13 mouse cellular contexts compared by ENCODE assay signal in the genomic region with DNA sequence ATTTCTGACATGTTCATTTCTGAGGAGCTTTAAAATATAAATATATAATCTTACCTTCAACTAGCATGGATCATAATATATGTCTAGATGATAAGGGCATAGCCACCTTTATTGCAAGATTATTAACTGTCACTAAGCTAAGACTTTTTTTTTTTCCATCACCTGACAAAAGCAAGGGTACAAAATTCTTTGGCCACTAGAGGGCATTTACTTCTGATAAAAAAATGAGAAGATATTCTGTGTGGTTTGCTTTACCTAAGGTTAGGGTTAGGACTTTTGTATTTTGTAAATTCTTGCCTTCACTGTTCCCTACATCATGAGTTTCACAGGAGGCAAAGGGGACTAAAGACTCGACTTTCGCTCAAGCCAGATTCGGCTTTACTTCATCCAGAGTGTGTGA.
DNase-seq lines count a peak whose midpoint lies in the region; ATAC-seq and TF ChIP-seq lines count a peak whose summit lies in the region.
"Had no signal": no experiment of that assay in that cellular context is flagged by ENCODE, and none has a peak within 500 bp of the region (broad histone marks: within the 10 kb centered on the region; RNA-seq: fewer than 3 reads in every experiment).

No protein-coding gene starts in this region.

- no peaks in the 10 kb centered on the region for H3K27me3 ChIP-seq in heart, postnatal 0 days (ENCODE audit: control insufficient read depth, insufficient read depth, low read length)
- H3K27me3 ChIP-seq in liver, adult 2 months (ENCODE audit: control insufficient read depth, insufficient read depth, low read length): no peaks in the 10 kb centered on the region; the same call in 1 of the 2 replicates
- H3K27me3 ChIP-seq in liver, embryonic 11.5 days (replicated peaks; ENCODE audit: control insufficient read depth, insufficient read depth, low read length): no peaks in the 10 kb centered on the region
- H3K27me3 ChIP-seq in E14TG2a.4 (ENCODE audit: insufficient read depth, low read length): no peaks in the 10 kb centered on the region
- H3K27me3 ChIP-seq: embryonic facial prominence, embryonic 15.5 days; hindbrain, embryonic 12.5 days had no signal

- no peaks in the 10 kb centered on the region for H3K4me1 ChIP-seq in heart, postnatal 0 days (ENCODE audit: control insufficient read depth, insufficient read depth)
- no peaks in the 10 kb centered on the region for H3K4me1 ChIP-seq in liver, adult 2 months (ENCODE audit: control insufficient read depth, insufficient read depth, low read length)
- no peaks in the 10 kb centered on the region for H3K4me1 ChIP-seq in liver, embryonic 11.5 days (replicated peaks; ENCODE audit: control insufficient read depth, insufficient read depth, low read length)
- H3K4me1 ChIP-seq in E14TG2a.4 (replicated peaks; ENCODE audit: low read depth, low read length): no peaks in the 10 kb centered on the region
- H3K4me1 ChIP-seq: embryonic facial prominence, embryonic 15.5 days; hindbrain, embryonic 12.5 days had no signal

- peak; percentile 16; the same call in 1 of the 2 replicates for TF ChIP-seq CTCF in heart, postnatal 0 days (IDR thresholded peaks at IDR 0.05; ENCODE audit: low read depth)
- TF ChIP-seq CTCF in liver, adult 2 months (IDR thresholded peaks at IDR 0.05; ENCODE audit: low read depth, low read length): peak; percentile 33
- TF ChIP-seq CTCF in E14TG2a.4 (conservative IDR thresholded peaks at IDR 0.05; ENCODE audit: low read length): peak; percentile 35

- TF ChIP-seq EP300 in heart, postnatal 0 days (IDR thresholded peaks at IDR 0.05; ENCODE audit: low read depth): no peak

- 80% methylated on average over 3 of the region's 3 CpGs for WGBS in heart, postnatal 0 days
- WGBS in liver, adult 2 months: 85% methylated on average over 3 of the region's 3 CpGs
- WGBS in liver, embryonic 11.5 days: 83% methylated on average over 3 of the region's 3 CpGs

- no peak overlapping the region for H3K9ac ChIP-seq in heart, postnatal 0 days (replicated peaks; ENCODE audit: low read depth, low read length)
- H3K9ac ChIP-seq in liver, adult 2 months (ENCODE audit: low read depth, low read length): no peak overlapping the region
- H3K9ac ChIP-seq in liver, embryonic 11.5 days (ENCODE audit: low read depth, low read length): no peak overlapping the region
- H3K9ac ChIP-seq: embryonic facial prominence, embryonic 15.5 days; hindbrain, embryonic 12.5 days had no signal

- no peak for DNase-seq in heart, postnatal 0 days (ENCODE audit: low spot score)
- no peak for DNase-seq in heart, adult 9 months (ENCODE audit: low spot score in 2 of 2)
- peak; percentile 9 for DNase-seq in liver, adult 2 months (ENCODE audit: extremely low read depth, low read depth, low spot score)
- no peak for DNase-seq in liver, embryonic 11.5 days (ENCODE audit: low spot score)
- DNase-seq in brain, adult 2 months (ENCODE audit: low read depth, low spot score): peak; percentile 36
- no peak for DNase-seq in cerebellum, postnatal 25 days
- DNase-seq: adrenal gland, postnatal 10 days; thymus, postnatal 14 days had no signal

- no peak for ATAC-seq in heart, postnatal 0 days (ENCODE audit: insufficient read depth, low read depth)
- ATAC-seq in liver, embryonic 11.5 days (replicated peaks; ENCODE audit: low FRiP score): no peak

- no peaks in the 10 kb centered on the region for H3K36me3 ChIP-seq in heart, postnatal 0 days (replicated peaks; ENCODE audit: control insufficient read depth, insufficient read depth, low read length)
- H3K36me3 ChIP-seq in liver, adult 2 months (ENCODE audit: control insufficient read depth, insufficient read depth, low read length): no peaks in the 10 kb centered on the region
- no peaks in the 10 kb centered on the region for H3K36me3 ChIP-seq in liver, embryonic 11.5 days (ENCODE audit: control insufficient read depth, insufficient read depth, low read length)
- no peaks in the 10 kb centered on the region for H3K36me3 ChIP-seq in E14TG2a.4 (ENCODE audit: insufficient read depth, low read length)
- H3K36me3 ChIP-seq: embryonic facial prominence, embryonic 15.5 days; hindbrain, embryonic 12.5 days had no signal

- no peaks in the 10 kb centered on the region for H3K9me3 ChIP-seq in heart, postnatal 0 days (replicated peaks; ENCODE audit: control insufficient read depth, low read length)
- no peaks in the 10 kb centered on the region for H3K9me3 ChIP-seq in liver, embryonic 11.5 days (ENCODE audit: control insufficient read depth, low read length)
- H3K9me3 ChIP-seq in E14TG2a.4 (ENCODE audit: low read length): no peaks in the 10 kb centered on the region
- H3K9me3 ChIP-seq: embryonic facial prominence, embryonic 15.5 days; hindbrain, embryonic 12.5 days had no signal

- no peak overlapping the region for H3K27ac ChIP-seq in heart, postnatal 0 days (ENCODE audit: low read depth)
- H3K27ac ChIP-seq in liver, adult 2 months (replicated peaks; ENCODE audit: insufficient read depth, low read depth, low read length): no peak overlapping the region
- H3K27ac ChIP-seq in liver, embryonic 11.5 days (ENCODE audit: low read depth, low read length): no peak overlapping the region
- H3K27ac ChIP-seq: embryonic facial prominence, embryonic 15.5 days; hindbrain, embryonic 12.5 days; macrophage had no signal

- no peak for TF ChIP-seq POLR2A in liver, adult 2 months (IDR thresholded peaks at IDR 0.05; ENCODE audit: extremely low read depth, insufficient read depth, low read length)

- H3K4me3 ChIP-seq in heart, postnatal 0 days (ENCODE audit: low read depth, low read length): no peak overlapping the region
- H3K4me3 ChIP-seq in liver, adult 2 months (ENCODE audit: insufficient read depth, low read depth, low read length): no peak overlapping the region
- no peak overlapping the region for H3K4me3 ChIP-seq in liver, embryonic 11.5 days (ENCODE audit: low read depth, low read length)
- no peak overlapping the region for H3K4me3 ChIP-seq in E14TG2a.4 (replicated peaks; ENCODE audit: low read length)
- H3K4me3 ChIP-seq: embryonic facial prominence, embryonic 15.5 days; hindbrain, embryonic 12.5 days; myocyte had no signal

- no peak overlapping the region for H3K4me2 ChIP-seq in heart, postnatal 0 days (ENCODE audit: low read depth, low read length)
- no peak overlapping the region for H3K4me2 ChIP-seq in liver, embryonic 11.5 days
- H3K4me2 ChIP-seq: embryonic facial prominence, embryonic 15.5 days; hindbrain, embryonic 12.5 days had no signal

- H3K79me2 ChIP-seq in liver, adult 2 months (ENCODE audit: control insufficient read depth, insufficient read depth, low read length): no peaks in the 10 kb centered on the region

Comparison
In these comparisons a context has a peak if more than half of its experiments do, and no peak if none do; other contexts are left out.
1. DNase-seq: peak in liver, adult 2 months (single experiment) and brain, adult 2 months (single experiment); none in heart, postnatal 0 days (single experiment), heart, adult 9 months (0 of 2), liver, embryonic 11.5 days (single experiment) and cerebellum, postnatal 25 days (0 of 2).
2. Peak in every context shown above with its lines, with median percentiles within 50 percentile points of each other: CTCF ChIP-seq.